Mouse (Mus musculus) CH12.LX (cell line): ENCODE data around the gene Gm10220. TPM values are rescaled to one million over a fixed set of nuclear protein-coding genes. Genes with fewer than 3 reads are reported as not detected.

Experiments
- DNase-seq: peaks from one replicate; pipeline ENCODE4 v3.0.0-alpha.2; 2013; ENCODE audit errors: extremely low read depth
- H3K27ac ChIP-seq: 2 replicates; pipeline ENCODE4 v1.5.1; 2012; ENCODE audit warnings: low read depth, mild to moderate bottlenecking, control low read depth, moderate library complexity; ENCODE audit not compliant: insufficient read depth
- H3K27me3 ChIP-seq: replicated peaks from 2 replicates; pipeline ENCODE3; 2012; ENCODE audit warnings: inconsistent platforms
- H3K36me3 ChIP-seq, 2 experiments: replicated peaks in 1 of 2; 2 replicates each; pipeline versions ENCODE3 to v1.6.1; 2012; ENCODE audit warnings: inconsistent platforms in 1 of 2, low read length in 1 of 2, mild to moderate bottlenecking in 1 of 2, mixed read lengths in 1 of 2, moderate library complexity in 1 of 2; ENCODE audit not compliant: control insufficient read depth in 1 of 2, insufficient read depth in 1 of 2
- H3K4me1 ChIP-seq, 2 experiments: 2 replicates each; pipeline ENCODE4 v1.6.1; 2012; ENCODE audit warnings: inconsistent platforms in 1 of 2, moderate library complexity in 1 of 2; ENCODE audit not compliant: insufficient read depth in 2 of 2, control insufficient read depth in 1 of 2
- H3K4me2 ChIP-seq: 2 replicates; pipeline ENCODE4 v1.6.1; 2012; ENCODE audit warnings: low read depth, mild to moderate bottlenecking, control low read depth; ENCODE audit not compliant: poor library complexity, insufficient read depth, severe bottlenecking
- H3K4me3 ChIP-seq, 3 experiments: fragments of 150-350 bp in 1 of 3; sonication (generic) in 1 of 3; replicated peaks in 1 of 3; 2 replicates each; pipeline versions ENCODE3 to v1.5.1; 2011 to 2012; ENCODE audit warnings: low read depth in 2 of 3, low read length in 2 of 3, mild to moderate bottlenecking in 2 of 3, moderate library complexity in 2 of 3, control low read depth in 1 of 3, improper control_type of control experiment in 1 of 3, inconsistent platforms in 1 of 3, mixed read lengths in 1 of 3; ENCODE audit not compliant: poor library complexity in 1 of 3
- H3K79me2 ChIP-seq: replicated peaks from 2 replicates; pipeline ENCODE4 v1.6.1; 2012; ENCODE audit warnings: mild to moderate bottlenecking, moderate library complexity; ENCODE audit not compliant: control insufficient read depth, poor library complexity, insufficient read depth, severe bottlenecking; ENCODE audit errors: extremely low read depth
- H3K9ac ChIP-seq: 2 replicates; pipeline ENCODE4 v1.6.1; 2012; ENCODE audit warnings: low read depth, mild to moderate bottlenecking, control low read depth, moderate library complexity; ENCODE audit not compliant: insufficient read depth
- H3K9me3 ChIP-seq: replicated peaks from 2 replicates; pipeline ENCODE3; 2012; ENCODE audit warnings: low read length, inconsistent platforms, mixed read lengths
- CHD1 ChIP-seq: IDR thresholded peaks from 2 replicates; pipeline ENCODE4 v1.6.1; 2012; ENCODE audit warnings: low read depth, low read length, improper control_type of control experiment, inconsistent platforms
- CHD2 ChIP-seq: IDR thresholded peaks from 2 replicates; pipeline ENCODE4 v1.6.1; 2011; ENCODE audit warnings: low read length, improper control_type of control experiment
- E2F4 ChIP-seq: IDR thresholded peaks from 2 replicates; pipeline ENCODE4 v1.6.1; 2011; ENCODE audit warnings: low read depth, low read length, improper control_type of control experiment; ENCODE audit not compliant: insufficient replicate concordance
- ELF1 ChIP-seq: IDR thresholded peaks from 2 replicates; pipeline ENCODE4 v1.6.1; 2014; ENCODE audit warnings: low read depth, mild to moderate bottlenecking, inconsistent platforms, low read length, improper control_type of control experiment
- GABPA ChIP-seq: IDR thresholded peaks from 2 replicates; pipeline ENCODE4 v1.6.1; 2012; ENCODE audit warnings: low read depth, low read length, improper control_type of control experiment, inconsistent platforms; ENCODE audit not compliant: insufficient replicate concordance
- IRF4 ChIP-seq: IDR thresholded peaks from 2 replicates; pipeline ENCODE4 v1.6.1; 2014; ENCODE audit warnings: low read depth, mild to moderate bottlenecking, inconsistent platforms, low read length, improper control_type of control experiment
- JUND ChIP-seq: conservative IDR thresholded peaks from 2 replicates; pipeline ENCODE4 v1.6.1; 2011; ENCODE audit warnings: low read depth, low read length, improper control_type of control experiment
- KAT2A ChIP-seq: IDR thresholded peaks from 2 replicates; pipeline ENCODE4 v1.6.1; 2012; ENCODE audit warnings: low read length, improper control_type of control experiment, inconsistent platforms; ENCODE audit not compliant: insufficient replicate concordance
- MAFK ChIP-seq: IDR thresholded peaks from 2 replicates; pipeline ENCODE4 v1.6.1; 2011; ENCODE audit warnings: low read length, improper control_type of control experiment; ENCODE audit not compliant: insufficient replicate concordance
- MAX ChIP-seq: IDR thresholded peaks from 2 replicates; pipeline ENCODE4 v1.6.1; 2011; ENCODE audit warnings: low read length, improper control_type of control experiment
- MXI1 ChIP-seq: IDR thresholded peaks from 2 replicates; pipeline ENCODE4 v1.6.1; 2011; ENCODE audit warnings: mild to moderate bottlenecking, low read depth, low read length, improper control_type of control experiment
- MYC ChIP-seq: IDR thresholded peaks from 2 replicates; pipeline ENCODE4 v1.6.1; 2011; ENCODE audit warnings: low read depth, mild to moderate bottlenecking, improper control_type of control experiment, low read length
- NELFE ChIP-seq: IDR thresholded peaks from 2 replicates; pipeline ENCODE4 v1.6.1; 2011; ENCODE audit warnings: low read depth, low read length, improper control_type of control experiment
- POLR2A ChIP-seq: IDR thresholded peaks from 2 replicates; pipeline ENCODE4 v1.6.1; 2011; ENCODE audit warnings: low read depth, mild to moderate bottlenecking, improper control_type of control experiment, low read length
- TBP ChIP-seq: conservative IDR thresholded peaks from 2 replicates; pipeline ENCODE4 v1.6.1; 2011; ENCODE audit warnings: low read depth, low read length, improper control_type of control experiment
- TCF12 ChIP-seq: IDR thresholded peaks from 2 replicates; pipeline ENCODE4 v1.6.1; 2014; ENCODE audit warnings: low read depth, mild to moderate bottlenecking, inconsistent platforms, low read length, improper control_type of control experiment
- USF1 ChIP-seq: IDR thresholded peaks from 2 replicates; pipeline ENCODE4 v1.6.1; 2014; ENCODE audit warnings: low read depth, mild to moderate bottlenecking, inconsistent platforms, low read length, improper control_type of control experiment
- ZC3H11A ChIP-seq: IDR thresholded peaks from 2 replicates; pipeline ENCODE4 v1.6.1; 2012; ENCODE audit warnings: low read depth, mild to moderate bottlenecking, inconsistent platforms, low read length, improper control_type of control experiment
- ZKSCAN1 ChIP-seq: IDR thresholded peaks from 2 replicates; pipeline ENCODE4 v1.6.1; 2012; ENCODE audit warnings: low read depth, inconsistent platforms, low read length, improper control_type of control experiment, borderline replicate concordance
- ZMIZ1 ChIP-seq: IDR thresholded peaks from 2 replicates; pipeline ENCODE4 v1.6.1; 2012; ENCODE audit warnings: low read depth, mild to moderate bottlenecking, inconsistent platforms, low read length, improper control_type of control experiment
- dilution Hi-C: fragments of 300-500 bp; cut with MboI; formaldehyde crosslinking; loops from 2 replicates; pipeline ENCODE4 v1.14.3; 2020; ENCODE audit warnings: low sequenced_read_pairs; ENCODE audit not compliant: extremely low pct_unique_long_range_greater_than_20kb, extremely low pct_ligation_motif_present
- in situ Hi-C: fragments of 300-500 bp; cut with MboI; formaldehyde crosslinking; loops from 3 replicates; pipeline ENCODE4 v1.14.3; 2019; ENCODE audit warnings: low sequenced_read_pairs, low pct_ligation_motif_present, low pct_unique_long_range_greater_than_20kb, mixed read lengths
- polyA plus RNA-seq: library from polyadenylated mRNA; unstranded; fragments of >175 nt; gene quantifications from 2 replicates; pipeline ENCODE4 v1.2.1, GENCODE M21; 2012; ENCODE audit warnings: low read depth; ENCODE audit not compliant: insufficient read length
- total RNA-seq, 2 experiments: library from RNA; depleted of rRNA; stranded (reverse); fragments of 300-350 nt in 1 of 2; fragments of >200 nt in 1 of 2; gene quantifications; 2 replicates each; pipeline ENCODE4 v1.2.3; 2012 to 2014

The Gm10220 gene
- total and polyA plus RNA-seq, 3 experiments = not detected

DNA sequence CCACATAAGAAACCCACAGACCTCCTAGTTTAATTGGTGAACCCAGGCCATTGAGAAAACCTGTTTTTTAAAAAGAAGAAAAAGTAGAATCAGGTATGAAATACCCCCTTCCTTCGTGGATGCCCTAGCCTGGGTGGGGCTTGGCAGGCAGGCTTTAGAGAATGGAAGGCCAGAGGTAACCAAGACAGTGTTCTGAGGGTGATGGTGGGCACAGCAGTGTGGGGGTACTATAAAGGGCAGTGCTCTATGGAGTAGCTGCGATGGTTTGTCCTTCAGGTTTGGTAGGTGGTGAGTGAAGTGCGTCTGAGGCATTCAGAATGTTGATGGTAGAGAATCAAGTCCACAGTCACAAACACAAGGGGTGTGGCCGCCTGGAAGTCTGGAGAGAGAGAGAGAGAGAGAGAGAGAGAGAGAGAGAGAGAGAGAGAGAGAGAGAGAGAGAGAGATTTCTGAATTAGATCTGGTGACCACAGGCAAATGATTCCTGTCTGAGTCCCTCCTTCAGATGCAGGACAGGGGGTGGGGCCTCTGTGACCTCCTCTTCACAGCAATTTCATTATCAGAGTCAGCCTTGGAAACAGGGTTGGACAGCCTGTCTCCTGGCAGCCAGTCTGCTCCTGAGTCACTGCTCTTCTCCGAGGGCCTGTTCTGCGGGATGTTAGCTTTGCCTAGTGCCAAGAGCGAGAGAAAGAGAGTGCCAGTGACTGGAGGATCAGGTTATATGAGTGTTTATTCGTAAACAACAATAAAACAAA is 44.0 kb upstream of the Gm10220 start:
- Histone ChIP-seq H3K4me2 (no peak overlapping the region), H3K79me2 (no peaks in the 10 kb centered on the region), H3K4me1 (no peaks in the 10 kb centered on the region), H3K36me3 (no peaks in the 10 kb centered on the region), H3K4me3 (no peak overlapping the region), H3K9me3 (peaks cover 73% of the 10 kb centered on the region), H3K9ac (no peak overlapping the region), H3K27ac (no peak overlapping the region), H3K27me3 (no peaks in the 10 kb centered on the region)
- in situ Hi-C loops = no loop called here
- no peak for DNase-seq
- dilution Hi-C loops = no loop called here
- TF ChIP-seq IRF4 (no peak), MXI1 (no peak), USF1 (no peak), E2F4 (no peak)

DNA sequence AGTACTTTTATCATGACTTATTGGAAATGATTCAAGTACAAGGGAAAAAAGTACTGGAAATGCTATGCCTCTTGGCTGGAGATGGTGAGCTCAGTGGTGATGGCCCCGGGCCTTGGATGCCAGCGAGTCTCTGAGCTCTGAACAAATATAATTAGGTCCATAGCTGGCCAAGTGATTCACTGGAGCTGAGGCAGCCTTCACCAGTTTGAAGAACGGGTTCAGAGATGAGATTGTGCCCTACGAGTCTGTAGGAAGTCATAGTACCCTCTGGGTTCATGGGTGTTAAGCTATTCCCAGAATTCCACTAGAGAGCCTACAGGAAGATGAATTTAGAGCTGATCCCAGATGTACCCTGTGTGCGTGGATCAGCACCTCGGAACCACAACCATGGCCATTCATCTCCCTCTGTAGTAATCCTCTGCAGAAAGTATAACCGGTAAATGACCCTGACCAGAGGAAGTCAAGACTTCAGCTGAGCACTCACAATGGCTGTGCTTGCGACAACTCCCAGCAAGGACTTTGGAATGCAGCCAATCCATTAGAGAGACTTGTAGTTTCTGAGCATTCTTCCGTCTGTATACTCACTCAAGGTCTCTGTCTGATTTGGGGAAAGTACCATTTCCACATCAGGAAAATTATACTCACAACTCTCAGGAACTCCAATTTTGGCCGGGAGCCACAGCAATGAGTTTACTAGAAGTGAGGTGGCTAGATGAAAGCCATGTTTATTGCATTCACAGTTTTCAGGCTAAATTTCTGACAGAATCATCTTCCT is 36.4 kb upstream of the Gm10220 start:
- H3K9ac ChIP-seq = no peak overlapping the region
- H3K4me1 ChIP-seq = no peaks in the 10 kb centered on the region
- H3K79me2 ChIP-seq = no peaks in the 10 kb centered on the region
- dilution Hi-C loops = no loop called here
- TF ChIP-seq IRF4 (no peak), TBP (no peak), MYC (no peak), NELFE (no peak), USF1 (no peak), CHD2 (no peak), GABPA (no peak), JUND (no peak), KAT2A (no peak), ZMIZ1 (no peak), ELF1 (no peak), ZC3H11A (no peak), MAFK (no peak), TCF12 (no peak), CHD1 (no peak), POLR2A (no peak), ZKSCAN1 (no peak), MAX (no peak)
- H3K4me3 ChIP-seq = no peak overlapping the region
- H3K9me3 ChIP-seq = peaks cover 60% of the 10 kb centered on the region
- H3K36me3 ChIP-seq = no peaks in the 10 kb centered on the region
- no peak overlapping the region for H3K27ac ChIP-seq
- no peak overlapping the region for H3K4me2 ChIP-seq
- in situ Hi-C loops = no loop called here
- no peaks in the 10 kb centered on the region for H3K27me3 ChIP-seq
- DNase-seq = no peak
